Mouse (Mus musculus): ENCODE results near the gene Spag5. TPM values are rescaled to one million over a fixed set of nuclear protein-coding genes. Genes with fewer than 3 reads are reported as not detected.
"Not testable (repeated sequence)": the region's sequence is repeated elsewhere in the genome, so short reads cannot be mapped to it uniquely, and the experiment has no call there.

Gene Spag5
- polyA plus RNA-seq, 1 experiment from 2014 or later, result 50.9 TPM

DNA sequence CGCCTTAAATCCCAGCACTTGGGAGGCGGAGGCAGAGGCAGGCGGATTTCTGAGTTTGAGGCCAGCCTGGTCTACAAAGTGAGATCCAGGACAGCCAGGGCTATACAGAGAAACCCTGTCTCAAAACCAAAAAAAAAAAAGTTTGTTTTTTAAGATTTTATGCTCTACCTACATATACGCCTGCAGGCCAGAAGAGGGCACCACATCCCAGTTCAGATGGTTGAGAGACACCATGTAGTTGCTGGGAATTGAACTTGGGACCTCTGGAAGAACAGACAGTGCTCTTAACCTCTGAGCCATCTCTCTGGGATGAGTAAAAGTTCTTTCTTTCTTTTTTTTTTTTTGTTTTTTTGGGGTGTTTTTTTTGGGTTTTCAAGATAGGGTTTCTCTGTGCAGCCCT, 25.2 kb upstream of the Spag5 start:
- H3K4me1 ChIP-seq (ENCODE audit: control insufficient read depth, insufficient read depth, low read length); H3K4me2 ChIP-seq (replicated peaks; ENCODE audit: low read depth, low read length); H3K9me3 ChIP-seq (ENCODE audit: control insufficient read depth, low read length); ATAC-seq (ENCODE audit: low FRiP score, low TSS enrichment); H3K9ac ChIP-seq (ENCODE audit: low read depth, low read length); H3K4me3 ChIP-seq (ENCODE audit: low read length); H3K27ac ChIP-seq (ENCODE audit: low read depth, low read length); H3K27me3 ChIP-seq (ENCODE audit: control insufficient read depth, insufficient read depth, low read length): not testable (repeated sequence)
- peaks cover 97% of the 10 kb centered on the region for H3K36me3 ChIP-seq (ENCODE audit: control insufficient read depth, insufficient read depth, low read length)
- WGBS, result 98% methylated on average over 4 of the region's 4 CpGs

DNA sequence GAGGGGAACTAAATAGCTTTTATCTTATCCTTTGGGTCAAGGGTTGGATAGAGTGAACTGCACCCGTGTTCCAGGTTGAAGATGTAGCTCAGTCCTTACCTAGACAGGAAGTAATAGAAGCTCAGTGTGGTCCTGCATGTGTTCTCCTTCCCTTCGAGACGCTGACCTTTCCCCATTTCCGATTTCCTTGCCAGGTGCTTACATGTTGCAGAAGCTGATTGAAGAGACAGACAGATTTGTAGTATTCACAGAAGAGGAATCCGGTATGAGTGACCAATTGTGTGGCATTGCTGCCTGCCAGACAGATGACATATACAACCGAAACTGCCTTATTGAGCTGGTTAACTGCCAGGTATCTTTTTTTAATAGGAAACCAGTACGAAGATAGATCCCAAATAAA, 22.5 kb upstream of the Spag5 start:
- no peak overlapping the region for H3K9ac ChIP-seq (ENCODE audit: low read depth, low read length)
- no peaks in the 10 kb centered on the region for H3K9me3 ChIP-seq (ENCODE audit: control insufficient read depth, low read length)
- no peak overlapping the region for H3K27ac ChIP-seq (ENCODE audit: low read depth, low read length)
- H3K36me3 ChIP-seq (ENCODE audit: control insufficient read depth, insufficient read depth, low read length), result peaks cover 96% of the 10 kb centered on the region
- no peaks in the 10 kb centered on the region for H3K27me3 ChIP-seq (ENCODE audit: control insufficient read depth, insufficient read depth, low read length)
- H3K4me3 ChIP-seq (ENCODE audit: low read length), result no peak overlapping the region
- H3K4me2 ChIP-seq (replicated peaks; ENCODE audit: low read depth, low read length), result no peak overlapping the region
- 87% methylated on average over 7 of the region's 7 CpGs for WGBS
- no peaks in the 10 kb centered on the region for H3K4me1 ChIP-seq (ENCODE audit: control insufficient read depth, insufficient read depth, low read length)
- ATAC-seq (ENCODE audit: low FRiP score, low TSS enrichment), result no peak

DNA sequence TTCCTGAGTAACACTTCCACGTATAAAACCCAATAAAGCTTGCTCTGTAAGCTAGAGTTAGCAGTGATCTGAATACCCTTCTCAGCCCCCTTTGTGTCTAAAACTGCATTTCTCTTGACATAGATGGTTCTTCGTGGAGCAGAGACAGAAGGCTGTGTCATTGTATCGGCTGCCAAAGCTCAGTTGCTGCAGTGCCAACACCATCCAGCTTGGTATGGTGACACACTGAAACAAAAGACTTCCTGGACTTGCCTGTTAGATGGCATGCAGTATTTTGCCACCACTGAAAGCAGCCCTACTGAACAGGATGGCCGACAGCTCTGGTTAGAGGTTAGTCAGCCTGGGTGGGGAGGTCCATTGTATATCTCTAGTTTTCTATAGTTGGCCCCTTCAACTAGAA, 21.7 kb upstream of the Spag5 start:
- no peak overlapping the region for H3K9ac ChIP-seq (ENCODE audit: low read depth, low read length)
- peaks cover 96% of the 10 kb centered on the region for H3K36me3 ChIP-seq (ENCODE audit: control insufficient read depth, insufficient read depth, low read length)
- WGBS, result 94% methylated on average over 4 of the region's 4 CpGs
- no peaks in the 10 kb centered on the region for H3K9me3 ChIP-seq (ENCODE audit: control insufficient read depth, low read length)
- ATAC-seq (ENCODE audit: low FRiP score, low TSS enrichment), result no peak
- H3K4me3 ChIP-seq (ENCODE audit: low read length), result no peak overlapping the region
- no peaks in the 10 kb centered on the region for H3K4me1 ChIP-seq (ENCODE audit: control insufficient read depth, insufficient read depth, low read length)
- H3K4me2 ChIP-seq (replicated peaks; ENCODE audit: low read depth, low read length), result no peak overlapping the region
- H3K27ac ChIP-seq (ENCODE audit: low read depth, low read length), result no peak overlapping the region
- no peaks in the 10 kb centered on the region for H3K27me3 ChIP-seq (ENCODE audit: control insufficient read depth, insufficient read depth, low read length)

DNA sequence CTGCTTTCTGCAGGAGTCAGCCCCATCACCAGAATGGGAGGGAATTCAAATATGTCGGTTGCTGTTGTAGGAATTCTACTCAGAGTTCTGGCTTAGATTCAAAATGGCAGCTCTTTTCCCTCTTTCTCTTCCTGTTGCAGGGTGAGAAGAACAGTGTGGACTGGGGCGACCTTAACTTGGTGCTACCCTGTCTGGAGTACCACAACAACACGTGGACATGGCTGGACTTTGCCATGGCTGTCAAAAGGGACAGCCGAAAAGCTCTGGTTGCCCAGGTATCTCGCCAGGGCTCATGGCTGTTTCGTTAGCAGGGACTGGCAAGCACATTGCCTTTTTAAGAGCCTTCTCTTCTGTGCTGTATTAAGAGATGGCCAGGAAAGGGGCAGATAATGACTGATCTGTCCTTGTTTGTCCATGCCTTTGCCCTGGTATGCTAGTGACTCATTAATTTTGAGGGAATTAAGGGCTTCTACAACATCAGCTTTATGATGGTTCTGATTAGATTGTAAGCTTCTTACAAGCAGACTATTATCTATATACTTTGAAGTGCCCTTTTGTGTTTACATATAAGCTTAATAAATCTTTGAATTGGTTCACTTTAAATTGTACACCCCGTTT, 12.1 kb upstream of the Spag5 start:
- H3K4me3 ChIP-seq (ENCODE audit: low read length), result no peak overlapping the region
- 92% methylated on average over 7 of the region's 7 CpGs for WGBS
- H3K9ac ChIP-seq (ENCODE audit: low read depth, low read length), result no peak overlapping the region
- H3K27me3 ChIP-seq (ENCODE audit: control insufficient read depth, insufficient read depth, low read length), result no peaks in the 10 kb centered on the region
- peaks cover 71% of the 10 kb centered on the region for H3K36me3 ChIP-seq (ENCODE audit: control insufficient read depth, insufficient read depth, low read length)
- no peak overlapping the region for H3K27ac ChIP-seq (ENCODE audit: low read depth, low read length)
- no peaks in the 10 kb centered on the region for H3K9me3 ChIP-seq (ENCODE audit: control insufficient read depth, low read length)
- no peak for ATAC-seq (ENCODE audit: low FRiP score, low TSS enrichment)
- no peak overlapping the region for H3K4me2 ChIP-seq (replicated peaks; ENCODE audit: low read depth, low read length)
- H3K4me1 ChIP-seq (ENCODE audit: control insufficient read depth, insufficient read depth, low read length), result no peaks in the 10 kb centered on the region

DNA sequence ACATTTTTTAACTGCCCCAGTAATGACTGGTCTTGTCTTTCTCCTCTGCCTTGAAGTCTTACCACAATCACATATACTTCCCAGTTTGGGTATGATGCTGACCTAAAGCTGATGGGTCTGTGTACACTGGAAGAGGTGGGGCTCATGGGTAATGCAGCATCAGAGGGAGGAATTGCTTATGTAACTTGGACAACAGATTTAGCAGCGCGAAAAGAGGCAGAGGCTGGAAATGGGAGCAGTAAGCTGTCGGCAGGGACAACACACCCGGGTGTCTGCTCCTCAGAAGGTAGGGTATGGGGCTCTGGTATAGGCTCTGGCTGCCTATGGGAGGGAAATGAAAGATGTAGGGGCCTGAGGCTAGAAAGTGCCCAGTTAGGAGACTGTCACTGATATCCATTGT, 10.7 kb upstream of the Spag5 start, which contains the start of gene BC030499:
BC030499 (plus strand) TSS at position 188 of the 400 bp plus-strand sequence.
- WGBS, result 96% methylated on average over 4 of the region's 4 CpGs
- no peak within 1 kb of the TSS for H3K27ac ChIP-seq (ENCODE audit: low read depth, low read length)
- no peaks in the 10 kb centered on the region for H3K27me3 ChIP-seq (ENCODE audit: control insufficient read depth, insufficient read depth, low read length)
- no peak within 1 kb of the TSS for H3K9ac ChIP-seq (ENCODE audit: low read depth, low read length)
- no peak within 1 kb of the TSS for H3K4me3 ChIP-seq (ENCODE audit: low read length)
- H3K9me3 ChIP-seq (ENCODE audit: control insufficient read depth, low read length), result no peaks in the 10 kb centered on the region
- H3K36me3 ChIP-seq (ENCODE audit: control insufficient read depth, insufficient read depth, low read length), result peaks cover 57% of the 10 kb centered on the region
- H3K4me2 ChIP-seq (replicated peaks; ENCODE audit: low read depth, low read length), result no peak within 1 kb of the TSS
- H3K4me1 ChIP-seq (ENCODE audit: control insufficient read depth, insufficient read depth, low read length), result no peaks in the 10 kb centered on the region
- ATAC-seq (ENCODE audit: low FRiP score, low TSS enrichment), result no peak

DNA sequence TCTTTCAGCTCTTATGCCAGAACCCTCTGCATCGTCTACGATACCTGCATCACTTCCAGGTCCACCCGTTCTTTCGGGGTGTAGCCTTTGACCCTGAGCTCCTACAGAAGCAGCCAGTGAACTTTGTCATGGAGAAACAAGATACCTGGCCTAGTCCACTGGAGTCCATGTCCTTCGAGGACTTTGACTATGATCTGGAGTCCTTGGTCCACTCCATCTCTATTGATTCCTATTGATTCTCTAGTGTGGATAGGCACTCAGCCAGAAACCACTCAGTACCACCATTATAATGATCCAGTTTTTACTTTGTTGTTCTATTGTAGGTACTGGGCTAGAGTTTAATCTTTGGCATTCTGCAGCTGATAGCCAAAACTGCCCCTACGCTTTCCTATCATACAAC, 6.7 kb upstream of the Spag5 start:
- H3K27me3 ChIP-seq (ENCODE audit: control insufficient read depth, insufficient read depth, low read length), result no peaks in the 10 kb centered on the region
- H3K9ac ChIP-seq (ENCODE audit: low read depth, low read length), result no peak overlapping the region
- H3K9me3 ChIP-seq (ENCODE audit: control insufficient read depth, low read length), result no peaks in the 10 kb centered on the region
- WGBS, result 93% methylated on average over 6 of the region's 6 CpGs
- ATAC-seq (ENCODE audit: low FRiP score, low TSS enrichment), result no peak
- H3K4me2 ChIP-seq (replicated peaks; ENCODE audit: low read depth, low read length), result no peak overlapping the region
- no peak overlapping the region for H3K4me3 ChIP-seq (ENCODE audit: low read length)
- H3K36me3 ChIP-seq (ENCODE audit: control insufficient read depth, insufficient read depth, low read length), result peaks cover 22% of the 10 kb centered on the region
- H3K4me1 ChIP-seq (ENCODE audit: control insufficient read depth, insufficient read depth, low read length), result no peaks in the 10 kb centered on the region
- H3K27ac ChIP-seq (ENCODE audit: low read depth, low read length), result no peak overlapping the region

DNA sequence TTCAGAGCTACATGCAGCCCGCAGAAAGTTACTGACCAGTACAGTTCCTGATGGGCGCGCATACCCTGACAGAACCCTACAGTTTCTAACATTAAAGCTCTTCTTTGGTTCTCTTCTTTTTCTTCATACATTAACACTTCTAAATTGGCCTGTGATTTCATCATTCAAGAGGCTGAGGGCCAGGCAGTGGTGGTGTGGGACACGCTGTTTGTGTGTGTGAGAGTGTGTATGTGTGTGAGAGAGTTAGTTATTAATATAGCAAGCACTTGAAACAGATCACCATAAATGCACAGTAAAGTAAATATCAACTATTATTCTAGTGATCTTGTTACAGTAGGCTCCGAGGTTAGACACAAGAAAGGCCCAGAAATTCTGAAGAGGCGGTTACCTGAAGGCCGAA, 412 bp upstream of the Spag5 start:
- ATAC-seq (ENCODE audit: low FRiP score, low TSS enrichment), result peak; percentile 24
- Histone ChIP-seq H3K27ac (ENCODE audit: low read depth, low read length) (no peak overlapping the region), H3K4me3 (ENCODE audit: low read length) (peak overlapping the region; percentile 86), H3K36me3 (ENCODE audit: control insufficient read depth, insufficient read depth, low read length) (peaks cover 26% of the 10 kb centered on the region), H3K9me3 (ENCODE audit: control insufficient read depth, low read length) (no peaks in the 10 kb centered on the region), H3K9ac (ENCODE audit: low read depth, low read length) (peak overlapping the region; percentile 71; the same call in 1 of the 2 replicates), H3K27me3 (ENCODE audit: control insufficient read depth, insufficient read depth, low read length) (no peaks in the 10 kb centered on the region), H3K4me1 (ENCODE audit: control insufficient read depth, insufficient read depth, low read length) (peaks cover 4% of the 10 kb centered on the region; the same call in 1 of the 2 replicates), H3K4me2 (replicated peaks; ENCODE audit: low read depth, low read length) (peak overlapping the region; percentile 56)
- WGBS, result 58% methylated on average over 7 of the region's 7 CpGs

DNA sequence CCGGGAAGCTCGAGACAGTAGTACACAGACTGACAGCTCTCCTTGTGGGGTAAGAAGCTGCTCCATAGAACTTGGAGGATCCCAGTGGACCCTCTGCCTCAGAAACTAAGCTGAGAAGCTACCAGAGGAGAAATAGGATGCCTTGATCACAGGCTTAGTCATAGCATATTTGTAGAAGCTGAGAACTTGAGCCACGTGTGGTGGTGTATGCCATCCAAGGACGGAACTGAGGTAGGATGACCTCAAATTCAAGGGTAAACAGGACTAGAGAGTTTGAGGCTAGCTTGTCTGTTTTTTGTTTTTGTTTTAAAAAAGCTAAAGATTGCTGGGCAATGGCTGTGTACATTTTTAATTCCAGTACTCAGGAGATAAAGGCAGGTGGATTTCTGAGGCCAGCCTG, 3.9 kb downstream of the Spag5 start:
- peaks cover 59% of the 10 kb centered on the region for H3K36me3 ChIP-seq (ENCODE audit: control insufficient read depth, insufficient read depth, low read length)

DNA sequence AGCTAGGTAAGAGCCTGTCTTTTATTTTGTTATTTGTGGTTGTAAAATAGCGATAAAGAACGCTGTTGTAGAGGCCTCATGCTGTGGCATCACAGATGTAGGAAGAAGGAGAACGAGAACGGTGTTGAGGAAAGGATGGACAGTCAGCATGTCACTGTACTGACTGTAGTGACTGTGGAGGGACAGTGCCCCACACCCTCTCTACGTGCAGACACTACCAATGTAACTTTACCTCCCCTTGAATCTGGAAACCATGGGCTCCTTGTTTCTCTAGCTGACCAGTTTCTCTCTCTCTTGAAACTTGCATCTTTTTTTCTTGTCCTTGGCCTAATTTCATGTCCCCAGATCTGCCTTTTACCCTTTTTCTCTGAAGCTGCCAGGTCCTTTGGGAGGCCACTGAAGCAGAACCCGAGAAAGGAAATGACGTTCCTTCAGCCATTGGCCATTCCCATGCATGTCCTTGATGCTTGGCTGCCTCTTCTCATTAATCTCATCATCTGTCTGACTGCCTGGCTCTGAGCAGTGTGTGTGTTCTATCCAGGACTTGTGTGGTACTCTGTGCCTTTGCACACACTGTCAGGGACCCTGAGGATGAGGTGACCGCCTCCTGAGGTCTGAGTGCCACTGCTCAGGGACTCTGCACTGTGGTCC, 9.7 kb downstream of the Spag5 start:
- Histone ChIP-seq H3K9me3 (ENCODE audit: control insufficient read depth, low read length) (no peaks in the 10 kb centered on the region), H3K36me3 (ENCODE audit: control insufficient read depth, insufficient read depth, low read length) (peaks cover 79% of the 10 kb centered on the region), H3K4me1 (ENCODE audit: control insufficient read depth, insufficient read depth, low read length) (no peaks in the 10 kb centered on the region), H3K9ac (ENCODE audit: low read depth, low read length) (no peak overlapping the region), H3K27me3 (ENCODE audit: control insufficient read depth, insufficient read depth, low read length) (no peaks in the 10 kb centered on the region), H3K4me3 (ENCODE audit: low read length) (no peak overlapping the region), H3K27ac (ENCODE audit: low read depth, low read length) (no peak overlapping the region), H3K4me2 (replicated peaks; ENCODE audit: low read depth, low read length) (no peak overlapping the region)
- no peak for ATAC-seq (ENCODE audit: low FRiP score, low TSS enrichment)
- 76% methylated on average over 8 of the region's 8 CpGs for WGBS

More for the DNA sequence above, 3.9 kb downstream of the Spag5 start:
- WGBS, result 88% methylated on average over 4 of the region's 4 CpGs
- Histone ChIP-seq H3K9ac (ENCODE audit: low read depth, low read length) (no peak overlapping the region), H3K4me3 (ENCODE audit: low read length) (no peak overlapping the region), H3K4me2 (replicated peaks; ENCODE audit: low read depth, low read length) (no peak overlapping the region), H3K27me3 (ENCODE audit: control insufficient read depth, insufficient read depth, low read length) (no peaks in the 10 kb centered on the region), H3K9me3 (ENCODE audit: control insufficient read depth, low read length) (no peaks in the 10 kb centered on the region), H3K4me1 (ENCODE audit: control insufficient read depth, insufficient read depth, low read length) (peaks cover 4% of the 10 kb centered on the region; the same call in 1 of the 2 replicates), H3K27ac (ENCODE audit: low read depth, low read length) (no peak overlapping the region)
- no peak for ATAC-seq (ENCODE audit: low FRiP score, low TSS enrichment)

Measured in kidney, embryonic 14.5 days (tissue).